Mouse (Mus musculus) heart, embryonic 11.5 days (tissue): ENCODE measurements around the gene Aurka. TPM values are rescaled to one million over a fixed set of nuclear protein-coding genes. Genes with fewer than 3 reads are reported as not detected.

Experiments
- ATAC-seq: fragments of 200-750 bp; cut with Nextera tagmentation; replicated peaks from 2 replicates; pipeline ENCODE4 v1.8.0; 2017; ENCODE audit warnings: moderate library complexity; ENCODE audit not compliant: insufficient number of reproducible peaks, low FRiP score, low TSS enrichment
- H3K27ac ChIP-seq: fragments of 300-500 bp; sonication (generic); 2 replicates; pipeline ENCODE4 v1.5.1; 2014; ENCODE audit warnings: mild to moderate bottlenecking, low read depth, low read length
- H3K27me3 ChIP-seq: fragments of 300-500 bp; sonication (generic); 2 replicates; pipeline ENCODE4 v1.6.1; 2014; ENCODE audit warnings: mild to moderate bottlenecking, low read length, mixed read lengths; ENCODE audit not compliant: control insufficient read depth, insufficient read depth
- H3K36me3 ChIP-seq: fragments of 300-500 bp; sonication (generic); 2 replicates; pipeline ENCODE4 v1.6.1; 2014; ENCODE audit warnings: mild to moderate bottlenecking, low read length, moderate library complexity, mixed read lengths; ENCODE audit not compliant: control insufficient read depth, insufficient read depth
- H3K4me1 ChIP-seq: fragments of 300-500 bp; sonication (generic); 2 replicates; pipeline ENCODE4 v1.6.1; 2014; ENCODE audit warnings: low read length; ENCODE audit not compliant: control insufficient read depth, insufficient read depth
- H3K4me2 ChIP-seq: fragments of 300-500 bp; sonication (generic); 2 replicates; pipeline ENCODE4 v1.6.1; 2014; ENCODE audit warnings: mild to moderate bottlenecking, moderate library complexity
- H3K4me3 ChIP-seq: fragments of 300-500 bp; sonication (generic); 2 replicates; pipeline ENCODE4 v1.5.1; 2014; ENCODE audit warnings: low read depth, low read length
- H3K9ac ChIP-seq: fragments of 300-500 bp; sonication (generic); 2 replicates; pipeline ENCODE4 v1.6.1; 2014; ENCODE audit warnings: mild to moderate bottlenecking, low read depth, low read length, moderate library complexity
- H3K9me3 ChIP-seq: fragments of 300-500 bp; sonication (generic); replicated peaks from 2 replicates; pipeline ENCODE4 v1.6.1; 2016; ENCODE audit warnings: low read length; ENCODE audit not compliant: control insufficient read depth
- WGBS: fragments of 180-500 bp; shearing (Covaris S2); extraction: QIAGEN DNeasy Blood & Tissue Kit; methylation state at CpG from one replicate; pipeline ENCODE4 v1.1.7; 2014; ENCODE audit not compliant: insufficient replicate concordance; 5-methylcytosine and 5-hydroxymethylcytosine counted together
- polyA plus RNA-seq: library from polyadenylated mRNA; unstranded; fragments of >200 nt; fragmentation: Nextera tagmentation; extraction: Ambion mirVana; gene quantifications from 2 replicates; pipeline ENCODE4 v1.2.1, GENCODE M21; 2014

Gene Aurka
- polyA plus RNA-seq, 1 experiment from 2014 or later = 112 TPM

DNA sequence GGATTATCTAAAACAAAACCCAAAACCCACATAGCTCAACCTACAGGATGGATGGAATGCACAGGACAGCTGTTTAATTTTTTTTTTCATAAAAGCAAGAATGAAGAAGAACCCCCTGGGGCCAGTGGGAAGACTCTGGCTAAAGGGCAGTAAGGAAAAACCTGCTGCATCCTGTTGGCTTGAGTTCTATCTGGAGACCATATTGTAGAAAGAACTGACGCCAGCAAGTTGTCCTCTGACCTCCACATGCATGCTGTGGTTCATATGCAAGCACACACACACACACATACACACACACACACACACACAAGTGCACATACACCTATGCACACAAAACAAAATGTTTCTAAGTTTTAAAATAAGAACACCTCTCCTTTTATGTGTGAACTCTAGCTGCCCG, 40.4 kb upstream of the Aurka start:
- H3K27ac ChIP-seq = no peak overlapping the region
- H3K4me2 ChIP-seq = no peak overlapping the region
- no peak overlapping the region for H3K4me3 ChIP-seq
- ATAC-seq = no peak
- H3K9ac ChIP-seq = no peak overlapping the region
- 83% methylated on average over 2 of the region's 2 CpGs for WGBS
- peaks cover 11% of the 10 kb centered on the region for H3K4me1 ChIP-seq
- H3K27me3 ChIP-seq = no peaks in the 10 kb centered on the region
- H3K36me3 ChIP-seq = no peaks in the 10 kb centered on the region
- no peaks in the 10 kb centered on the region for H3K9me3 ChIP-seq

DNA sequence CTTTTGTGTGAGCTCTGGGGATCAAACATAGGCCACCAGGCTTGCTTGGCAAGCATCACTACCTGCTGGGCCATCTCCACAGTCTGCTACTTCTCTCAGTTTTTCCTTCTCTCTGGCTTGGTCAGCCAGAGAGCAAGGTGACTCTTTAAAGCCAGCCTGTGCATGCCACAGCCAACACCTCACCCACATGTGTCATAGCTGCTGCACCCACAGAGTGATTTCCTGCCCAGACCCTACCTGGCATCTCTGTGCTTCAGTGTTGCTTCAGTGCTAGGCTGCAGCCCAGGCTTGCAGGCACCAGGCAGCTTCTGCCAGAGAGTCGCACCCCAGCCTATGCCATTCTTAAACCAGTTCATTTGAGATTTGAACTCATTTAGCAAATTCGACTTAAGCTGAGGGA, 37.2 kb upstream of the Aurka start:
- Histone ChIP-seq H3K36me3 (no peaks in the 10 kb centered on the region), H3K27ac (no peak overlapping the region), H3K9ac (no peak overlapping the region), H3K4me3 (no peak overlapping the region), H3K4me2 (no peak overlapping the region), H3K4me1 (0 out of 2 replicates have a peak, but pooled peaks cover 2% of the 10 kb centered on the region), H3K27me3 (no peaks in the 10 kb centered on the region), H3K9me3 (no peaks in the 10 kb centered on the region)
- 73% methylated on average over 2 of the region's 2 CpGs for WGBS
- no peak for ATAC-seq

DNA sequence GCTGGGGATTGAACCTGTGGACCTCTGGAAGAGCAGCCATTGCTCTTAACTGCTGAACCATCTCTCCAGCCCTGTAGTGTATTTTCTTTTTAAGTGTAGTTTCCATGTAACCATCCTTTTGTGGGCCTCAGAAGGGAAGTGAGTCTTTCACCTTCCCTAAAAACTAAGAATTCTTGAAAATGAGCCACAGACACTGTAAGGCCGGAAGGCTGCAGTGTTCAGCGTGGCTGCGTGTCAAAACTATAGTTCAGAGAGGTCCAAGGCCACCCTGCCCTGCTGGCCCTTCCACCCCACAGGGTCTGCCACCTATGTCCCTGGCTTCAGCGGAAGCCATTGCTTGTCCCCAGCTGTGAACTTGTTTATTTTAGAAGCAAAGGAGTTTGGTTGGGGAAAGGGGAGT, 35.8 kb upstream of the Aurka start:
- H3K9me3 ChIP-seq = no peaks in the 10 kb centered on the region
- ATAC-seq = no peak
- H3K36me3 ChIP-seq = no peaks in the 10 kb centered on the region
- H3K9ac ChIP-seq = no peak overlapping the region
- H3K4me2 ChIP-seq = no peak overlapping the region
- no peak overlapping the region for H3K27ac ChIP-seq
- 50% methylated on average over 4 of the region's 4 CpGs for WGBS
- no peaks in the 10 kb centered on the region for H3K4me1 ChIP-seq
- H3K27me3 ChIP-seq = no peaks in the 10 kb centered on the region
- H3K4me3 ChIP-seq = no peak overlapping the region

DNA sequence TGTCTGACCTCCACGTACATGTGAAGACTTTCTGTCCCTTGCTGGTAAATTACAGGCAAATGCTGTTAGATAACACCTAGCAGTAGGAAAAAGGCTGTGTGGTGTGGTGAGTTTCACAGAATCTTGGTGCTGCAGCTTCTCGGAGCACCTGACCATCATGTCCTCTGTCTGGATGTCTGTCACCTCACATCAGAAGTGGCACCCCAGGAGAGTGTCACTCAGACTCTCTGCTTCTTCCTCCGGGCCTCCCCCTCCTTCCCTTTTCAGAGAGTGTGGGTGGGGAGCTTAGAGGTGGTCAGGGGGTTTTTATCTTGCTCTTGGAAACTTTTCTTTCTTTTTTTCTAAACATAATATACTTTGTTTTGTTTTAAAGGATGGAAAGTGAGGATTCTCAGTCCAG, 34.7 kb upstream of the Aurka start:
- no peak overlapping the region for H3K9ac ChIP-seq
- no peak overlapping the region for H3K4me2 ChIP-seq
- no peaks in the 10 kb centered on the region for H3K4me1 ChIP-seq
- 43% methylated on average over 3 of the region's 3 CpGs for WGBS
- H3K4me3 ChIP-seq = no peak overlapping the region
- ATAC-seq = no peak
- no peaks in the 10 kb centered on the region for H3K9me3 ChIP-seq
- no peaks in the 10 kb centered on the region for H3K36me3 ChIP-seq
- no peaks in the 10 kb centered on the region for H3K27me3 ChIP-seq
- no peak overlapping the region for H3K27ac ChIP-seq

DNA sequence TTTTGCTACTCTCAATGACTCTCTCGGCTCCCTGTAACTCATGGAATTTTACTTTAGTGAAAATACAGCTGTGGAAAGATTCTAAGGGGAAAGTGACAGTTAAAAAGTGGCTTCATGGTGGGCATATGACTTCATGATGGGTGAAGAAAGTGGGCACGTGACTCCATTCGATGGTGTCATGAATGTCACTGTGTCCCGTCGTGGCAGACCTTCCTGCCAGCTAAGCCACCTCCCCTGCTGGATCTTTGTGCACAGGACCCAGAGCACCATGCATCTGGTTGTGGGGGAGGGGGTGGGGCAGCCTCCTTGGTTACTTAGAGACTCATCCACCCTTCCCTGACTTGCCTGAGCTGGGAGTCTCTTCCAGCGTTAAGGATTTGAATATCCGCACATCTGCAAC, 33.9 kb upstream of the Aurka start:
- no peaks in the 10 kb centered on the region for H3K9me3 ChIP-seq
- H3K4me2 ChIP-seq = no peak overlapping the region
- no peaks in the 10 kb centered on the region for H3K36me3 ChIP-seq
- no peak overlapping the region for H3K27ac ChIP-seq
- WGBS = 58% methylated on average over 7 of the region's 7 CpGs
- ATAC-seq = no peak
- no peaks in the 10 kb centered on the region for H3K4me1 ChIP-seq
- H3K4me3 ChIP-seq = no peak overlapping the region
- H3K9ac ChIP-seq = no peak overlapping the region
- no peaks in the 10 kb centered on the region for H3K27me3 ChIP-seq

DNA sequence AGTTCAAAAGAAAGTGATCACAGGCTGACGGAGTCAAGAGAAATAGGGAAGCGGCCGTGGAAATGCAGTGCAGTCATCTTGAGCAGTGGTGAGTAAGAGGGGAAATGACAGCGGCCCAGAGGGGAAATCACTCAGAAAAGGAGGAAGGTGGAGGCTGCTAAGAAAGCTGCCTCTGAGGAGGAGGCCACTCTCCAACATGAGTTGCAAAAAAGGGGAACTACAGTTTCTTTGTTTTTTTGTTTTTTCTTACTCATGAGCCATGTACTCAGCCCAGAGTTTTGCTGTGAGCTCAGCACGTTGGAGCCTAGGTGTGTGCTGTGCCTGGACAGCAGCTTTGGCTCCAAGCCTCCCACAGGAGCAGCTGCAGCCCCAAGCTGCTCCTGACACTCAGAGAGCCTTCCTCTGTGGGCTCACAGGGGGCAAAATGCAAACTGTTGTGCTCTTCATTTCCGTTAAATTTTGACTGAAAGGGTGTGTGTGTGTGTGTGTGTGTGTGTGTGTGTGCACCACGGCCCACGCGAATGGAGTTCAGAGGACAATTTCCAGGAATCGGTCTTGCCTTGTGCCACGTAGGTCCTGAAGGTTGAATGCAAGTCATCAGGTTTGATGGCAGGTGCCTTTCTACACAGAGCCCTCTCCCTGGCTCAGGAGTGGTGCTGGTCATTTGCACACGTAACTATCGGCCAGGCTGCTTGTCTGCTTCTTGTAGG, 30.9 kb upstream of the Aurka start:
- Histone ChIP-seq H3K27me3 (no peaks in the 10 kb centered on the region), H3K36me3 (no peaks in the 10 kb centered on the region), H3K4me1 (no peaks in the 10 kb centered on the region), H3K4me3 (no peak overlapping the region), H3K9ac (no peak overlapping the region), H3K9me3 (no peaks in the 10 kb centered on the region), H3K4me2 (no peak overlapping the region), H3K27ac (no peak overlapping the region)
- no peak for ATAC-seq
- WGBS = 60% methylated on average over 13 of the region's 13 CpGs

DNA sequence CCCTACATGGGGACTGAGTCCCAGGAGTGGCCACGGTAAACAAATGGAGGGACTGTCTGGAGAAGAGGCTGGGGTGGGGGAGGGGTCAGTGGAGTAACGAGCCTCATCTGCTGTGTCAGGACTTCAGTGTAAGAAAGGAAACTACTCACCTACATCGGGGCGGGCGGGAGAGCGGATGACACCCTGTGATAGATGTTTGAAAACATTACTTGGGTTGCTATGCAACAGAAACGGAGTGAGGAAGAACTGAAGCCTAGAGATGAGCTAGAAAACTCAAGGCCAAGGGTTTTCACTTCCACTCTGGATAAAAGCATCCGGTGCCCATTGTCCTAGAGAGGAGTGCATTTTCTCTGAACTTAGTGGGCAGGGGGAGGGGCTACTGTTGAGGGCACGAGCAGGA, 29.6 kb upstream of the Aurka start:
- H3K4me2 ChIP-seq = no peak overlapping the region
- no peaks in the 10 kb centered on the region for H3K4me1 ChIP-seq
- 37% methylated on average over 9 of the region's 9 CpGs for WGBS
- no peak overlapping the region for H3K9ac ChIP-seq
- no peaks in the 10 kb centered on the region for H3K27me3 ChIP-seq
- H3K27ac ChIP-seq = no peak overlapping the region
- H3K36me3 ChIP-seq = no peaks in the 10 kb centered on the region
- H3K4me3 ChIP-seq = no peak overlapping the region
- H3K9me3 ChIP-seq = no peaks in the 10 kb centered on the region
- no peak for ATAC-seq

DNA sequence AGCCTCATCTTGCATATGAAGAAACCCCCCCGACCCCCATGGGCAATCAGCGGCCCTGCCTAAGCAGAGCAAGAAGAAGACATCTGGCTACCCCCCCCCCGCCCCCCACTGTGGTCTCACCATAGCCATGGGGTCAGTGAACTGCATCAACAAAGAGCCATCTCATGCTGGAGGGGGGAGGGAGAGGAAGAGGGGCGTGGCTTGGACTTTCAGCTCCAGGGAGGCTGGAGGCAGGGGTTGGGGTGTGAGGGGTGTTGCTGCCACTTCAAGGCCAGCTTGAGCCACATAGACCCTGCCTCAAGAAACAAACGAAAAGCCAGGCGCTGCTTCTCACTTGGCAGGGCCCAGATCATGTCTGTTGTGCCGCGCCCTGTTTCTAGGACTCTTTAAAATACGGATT, 25.6 kb upstream of the Aurka start:
- ATAC-seq = no peak

DNA sequence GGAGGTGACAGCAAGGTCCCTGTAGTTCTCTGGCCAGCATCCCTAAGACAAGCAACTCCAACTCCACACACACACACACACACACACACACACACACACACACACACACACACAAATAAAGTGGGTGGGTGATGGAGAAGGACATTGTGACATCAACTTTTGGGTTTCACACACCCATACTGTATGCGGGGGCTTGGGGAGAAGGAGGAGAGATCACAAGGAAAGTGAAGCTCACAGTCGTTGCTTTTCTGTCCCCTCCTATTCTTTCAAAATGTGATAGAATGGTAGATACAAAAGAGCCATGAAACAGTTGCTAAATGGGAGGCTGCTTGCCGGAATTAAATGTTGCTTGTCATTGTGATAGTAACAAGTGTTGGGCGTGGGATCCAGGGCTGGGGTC, 24.3 kb upstream of the Aurka start:
- Histone ChIP-seq H3K36me3 (no peaks in the 10 kb centered on the region), H3K27me3 (no peaks in the 10 kb centered on the region), H3K4me3 (no peak overlapping the region), H3K4me1 (no peaks in the 10 kb centered on the region), H3K4me2 (no peak overlapping the region), H3K9me3 (no peaks in the 10 kb centered on the region), H3K27ac (no peak overlapping the region), H3K9ac (no peak overlapping the region)
- no peak for ATAC-seq
- WGBS = 65% methylated on average over 4 of the region's 4 CpGs

More for the DNA sequence above, 25.6 kb upstream of the Aurka start:
- Histone ChIP-seq H3K9ac (no peak overlapping the region), H3K27ac (no peak overlapping the region), H3K9me3 (no peaks in the 10 kb centered on the region), H3K27me3 (no peaks in the 10 kb centered on the region), H3K4me2 (no peak overlapping the region), H3K4me3 (no peak overlapping the region), H3K36me3 (no peaks in the 10 kb centered on the region), H3K4me1 (no peaks in the 10 kb centered on the region)
- 42% methylated on average over 9 of the region's 9 CpGs for WGBS
